Mouse (Mus musculus): ENCODE measurements at regions not wholly inside any gene's neighbourhood (a gene's known extent, or its start where the extent isn't known, plus 50 kb on each side); places are given as distances from the start of the nearest gene placed in this dataset.
A peak's percentile ranks its signal among the peaks of the same experiment; 100 is the strongest.
"Not testable (repeated sequence)": the region's sequence is repeated elsewhere in the genome, so short reads cannot be mapped to it uniquely, and the experiment has no call there.

GRCm38 (mm10) chr4:45648884-45649577 lies 116.8 kb upstream of the Shb start:
- no peak for DNase-seq (ENCODE audit: low spot score in 2 of 2)

- DNase-seq (ENCODE audit: low spot score in 2 of 2) = no peak
Measured at GRCm38 (mm10) chr4:45647514-45647913, 115.2 kb upstream of the Shb start.

GRCm38 (mm10) chr4:45642604-45643003 lies 110.3 kb upstream of the Shb start:
- DNase-seq (ENCODE audit: low spot score in 2 of 2) = no peak

- no peak for DNase-seq (ENCODE audit: low spot score in 2 of 2)
Measured at GRCm38 (mm10) chr4:45641272-45641671, 109.0 kb upstream of the Shb start.

GRCm38 (mm10) chr4:45640713-45641112 lies 108.4 kb upstream of the Shb start:
- no peak for DNase-seq (ENCODE audit: low spot score in 2 of 2)

GRCm38 (mm10) chr4:45639397-45640034 lies 107.2 kb upstream of the Shb start:
- DNase-seq (ENCODE audit: low spot score in 2 of 2) = no peak

GRCm38 (mm10) chr4:45638411-45638810 lies 106.1 kb upstream of the Shb start:
- DNase-seq (ENCODE audit: low spot score in 2 of 2) = no peak

- no peak for DNase-seq (ENCODE audit: low spot score in 2 of 2)
Measured at GRCm38 (mm10) chr4:45631276-45632045, 99.2 kb upstream of the Shb start.

- no peak for DNase-seq (ENCODE audit: low spot score in 2 of 2)
Measured at GRCm38 (mm10) chr4:45625633-45626032, 93.4 kb upstream of the Shb start.

GRCm38 (mm10) chr4:45622017-45622416 lies 89.7 kb upstream of the Shb start:
- no peak for DNase-seq (ENCODE audit: low spot score in 2 of 2)

- no peak for DNase-seq (ENCODE audit: low spot score in 2 of 2)
Measured at GRCm38 (mm10) chr4:45617126-45617525, 84.9 kb upstream of the Shb start.

- DNase-seq (ENCODE audit: low spot score in 2 of 2) = not testable (repeated sequence)
Measured at GRCm38 (mm10) chr4:45613498-45613897, 81.2 kb upstream of the Shb start.

- DNase-seq (ENCODE audit: low spot score in 2 of 2) = peak in 1 of 2 experiments; percentile 8
Measured at GRCm38 (mm10) chr4:45612132-45612531, 79.9 kb upstream of the Shb start.

GRCm38 (mm10) chr4:45610937-45611336 lies 78.7 kb upstream of the Shb start:
- no peak for DNase-seq (ENCODE audit: low spot score in 2 of 2)

GRCm38 (mm10) chr4:45606578-45606977 lies 74.3 kb upstream of the Shb start:
- DNase-seq (ENCODE audit: low spot score in 2 of 2) = no peak

- DNase-seq (ENCODE audit: low spot score in 2 of 2) = no peak
Measured at GRCm38 (mm10) chr4:45605681-45606080, 73.4 kb upstream of the Shb start.

- DNase-seq (ENCODE audit: low spot score in 2 of 2) = no peak
Measured at GRCm38 (mm10) chr4:45604271-45604800, 72.1 kb upstream of the Shb start.

- no peak for DNase-seq (ENCODE audit: low spot score in 2 of 2)
Measured at GRCm38 (mm10) chr4:45600520-45600919, 68.2 kb upstream of the Shb start.

GRCm38 (mm10) chr4:45593435-45593991 lies 61.2 kb upstream of the Shb start:
- DNase-seq (ENCODE audit: low spot score in 2 of 2) = no peak

GRCm38 (mm10) chr4:45592766-45593165 lies 60.5 kb upstream of the Shb start:
- no peak for DNase-seq (ENCODE audit: low spot score in 2 of 2)

GRCm38 (mm10) chr4:45591405-45592315 lies 59.4 kb upstream of the Shb start:
- DNase-seq (ENCODE audit: low spot score in 2 of 2) = no peak
